8 mouse cellular contexts compared by ENCODE assay signal in the genomic region with DNA sequence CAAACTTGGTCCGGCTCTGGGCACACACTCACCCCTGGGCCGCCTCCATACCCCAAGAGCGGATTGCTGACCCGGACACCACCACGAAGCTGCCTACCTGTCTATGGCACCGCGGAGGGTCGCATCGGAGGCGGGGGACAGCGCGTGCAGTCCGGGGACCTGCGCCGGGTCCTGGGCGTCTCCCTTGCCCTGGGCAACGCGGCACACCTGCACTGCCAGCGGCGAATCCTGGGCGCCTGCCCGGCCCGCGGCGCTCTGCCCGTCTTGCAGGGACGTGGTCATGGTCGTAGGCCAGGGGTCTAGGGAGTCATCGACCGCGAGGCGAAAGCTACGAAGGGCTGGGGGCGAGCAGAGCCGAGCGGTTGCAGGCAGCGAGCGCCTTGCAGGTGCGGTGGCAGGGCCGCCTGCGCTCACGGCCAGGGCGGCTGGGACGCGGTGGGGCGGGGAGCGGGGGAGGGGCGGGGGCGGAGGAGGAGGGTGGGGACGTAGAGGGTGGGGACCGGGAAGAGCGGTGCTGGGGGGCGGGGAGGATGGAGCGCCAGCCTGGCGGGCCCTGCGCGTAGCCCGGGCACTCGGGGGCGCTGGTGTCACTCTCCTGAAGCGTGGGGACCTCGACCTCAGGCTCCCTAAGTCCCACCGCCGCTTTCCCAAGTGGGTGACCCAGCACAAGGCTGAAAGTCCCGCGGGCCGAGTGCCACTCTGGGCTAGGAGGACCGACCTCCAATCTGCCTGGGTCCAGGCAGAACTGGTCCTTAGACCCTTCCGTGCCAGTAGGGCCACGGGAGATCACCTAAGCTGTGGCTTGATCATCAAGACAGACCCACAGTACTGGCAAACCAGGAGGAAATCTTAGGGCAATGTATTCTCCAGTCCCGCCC. TPM values are rescaled to one million over a fixed set of nuclear protein-coding genes. Genes with fewer than 3 reads are reported as not detected.
DNase-seq lines count a peak whose midpoint lies in the region; ATAC-seq and TF ChIP-seq lines count a peak whose summit lies in the region.

No protein-coding gene starts in this region.

- WGBS in bone marrow, adult 2 months, result under 1% methylated on average over 62 of the region's 71 CpGs
- WGBS in heart, embryonic 11.5 days (ENCODE audit: insufficient replicate concordance), result under 1% methylated on average over 60 of the region's 71 CpGs
- WGBS in kidney, embryonic 15.5 days, result 0% methylated on average over 57 of the region's 71 CpGs
- WGBS in liver, embryonic 12.5 days (ENCODE audit: insufficient replicate concordance), result 1% methylated on average over 55 of the region's 71 CpGs
- under 1% methylated on average over 45 of the region's 71 CpGs for WGBS in neural tube, embryonic 11.5 days

- H3K27me3 ChIP-seq in heart, embryonic 11.5 days (ENCODE audit: control insufficient read depth, insufficient read depth, low read length), result no peaks in the 10 kb centered on the region
- H3K27me3 ChIP-seq in kidney, embryonic 15.5 days, result no peaks in the 10 kb centered on the region
- H3K27me3 ChIP-seq in liver, embryonic 12.5 days (replicated peaks), result peaks cover 28% of the 10 kb centered on the region
- H3K27me3 ChIP-seq in neural tube, embryonic 11.5 days (ENCODE audit: control insufficient read depth, insufficient read depth, low read length), result no peaks in the 10 kb centered on the region

- no peak overlapping the region; the same call in 1 of the 2 replicates for H3K27ac ChIP-seq in bone marrow, adult 2 months (ENCODE audit: control insufficient read depth, insufficient read depth, low read depth, low read length, poor library complexity)
- H3K27ac ChIP-seq in embryonic fibroblast, embryonic 13.5 days (ENCODE audit: insufficient read depth, low read length), result peak overlapping the region; percentile 34; the same call in 1 of the 2 replicates
- peak overlapping the region; percentile 64 for H3K27ac ChIP-seq in heart, embryonic 11.5 days (ENCODE audit: low read depth, low read length)
- peak overlapping the region; percentile 79 for H3K27ac ChIP-seq in kidney, embryonic 15.5 days
- H3K27ac ChIP-seq in liver, embryonic 12.5 days, result no peak overlapping the region
- H3K27ac ChIP-seq in neural tube, embryonic 11.5 days (ENCODE audit: low read depth, low read length), result no peak overlapping the region

- peak; percentile 52 for DNase-seq in 3T3-L1 (ENCODE audit: low read depth, low spot score)
- peak; percentile 70 for DNase-seq in neural tube, embryonic 11.5 days (ENCODE audit: low spot score)
- peak; percentile 87 for DNase-seq in testis, postnatal 10 days (ENCODE audit: low spot score)

- H3K4me3 ChIP-seq in bone marrow, adult 2 months (replicated peaks; ENCODE audit: control insufficient read depth, low read depth, low read length), result peak overlapping the region; percentile 67
- H3K4me3 ChIP-seq in embryonic fibroblast, embryonic 13.5 days (ENCODE audit: insufficient read depth, low read length), result peak overlapping the region; percentile 65
- H3K4me3 ChIP-seq in heart, embryonic 11.5 days (ENCODE audit: low read depth, low read length), result peak overlapping the region; percentile 86
- peak overlapping the region; percentile 79 for H3K4me3 ChIP-seq in kidney, embryonic 15.5 days (replicated peaks)
- H3K4me3 ChIP-seq in liver, embryonic 12.5 days, result peak overlapping the region; percentile 61
- peak overlapping the region; percentile 66 for H3K4me3 ChIP-seq in neural tube, embryonic 11.5 days (ENCODE audit: low read depth, low read length)

- ATAC-seq in heart, embryonic 11.5 days (replicated peaks; ENCODE audit: insufficient number of reproducible peaks, low FRiP score, low TSS enrichment), result peak; percentile 81
- peak; percentile 93 for ATAC-seq in kidney, embryonic 15.5 days (replicated peaks; ENCODE audit: low FRiP score)
- ATAC-seq in liver, embryonic 12.5 days, result peak; percentile 82
- peak; percentile 87 for ATAC-seq in neural tube, embryonic 11.5 days (ENCODE audit: insufficient read depth, low FRiP score, low TSS enrichment)

- no peaks in the 10 kb centered on the region for H3K9me3 ChIP-seq in heart, embryonic 11.5 days (replicated peaks; ENCODE audit: control insufficient read depth, low read length)
- H3K9me3 ChIP-seq in kidney, embryonic 15.5 days (replicated peaks), result no peaks in the 10 kb centered on the region
- H3K9me3 ChIP-seq in liver, embryonic 12.5 days (replicated peaks), result no peaks in the 10 kb centered on the region
- H3K9me3 ChIP-seq in neural tube, embryonic 11.5 days (ENCODE audit: control insufficient read depth, low read length), result no peaks in the 10 kb centered on the region

- no peaks in the 10 kb centered on the region for H3K36me3 ChIP-seq in heart, embryonic 11.5 days (ENCODE audit: control insufficient read depth, insufficient read depth, low read length)
- no peaks in the 10 kb centered on the region for H3K36me3 ChIP-seq in kidney, embryonic 15.5 days
- H3K36me3 ChIP-seq in liver, embryonic 12.5 days, result no peaks in the 10 kb centered on the region
- H3K36me3 ChIP-seq in neural tube, embryonic 11.5 days (ENCODE audit: control insufficient read depth, insufficient read depth, low read length), result no peaks in the 10 kb centered on the region

- TF ChIP-seq CTCF in bone marrow, adult 2 months (IDR thresholded peaks at IDR 0.05; ENCODE audit: control insufficient read depth, insufficient read depth, low read length), result peak; percentile 2; the same call in 1 of the 2 replicates
- 0 out of 2 replicates have a peak, but pooled peaks have one; percentile 10 for TF ChIP-seq CTCF in embryonic fibroblast, embryonic 13.5 days (IDR thresholded peaks at IDR 0.05; ENCODE audit: borderline replicate concordance, insufficient read depth, low read length)

- no peak for TF ChIP-seq POLR2A in bone marrow, adult 2 months (IDR thresholded peaks at IDR 0.05; ENCODE audit: borderline replicate concordance, control insufficient read depth, low read depth, low read length)
- TF ChIP-seq POLR2A in embryonic fibroblast, embryonic 13.5 days (IDR thresholded peaks at IDR 0.05; ENCODE audit: low read depth, low read length), result peak; percentile 63

- H3K4me2 ChIP-seq in heart, embryonic 11.5 days, result peak overlapping the region; percentile 93
- H3K4me2 ChIP-seq in kidney, embryonic 15.5 days, result peak overlapping the region; percentile 99
- H3K4me2 ChIP-seq in liver, embryonic 12.5 days, result peak overlapping the region; percentile 79
- peak overlapping the region; percentile 97 for H3K4me2 ChIP-seq in neural tube, embryonic 11.5 days (ENCODE audit: low read depth)

- H3K9ac ChIP-seq in heart, embryonic 11.5 days (ENCODE audit: low read depth, low read length), result peak overlapping the region; percentile 82
- peak overlapping the region; percentile 70 for H3K9ac ChIP-seq in kidney, embryonic 15.5 days
- H3K9ac ChIP-seq in liver, embryonic 12.5 days, result peak overlapping the region; percentile 39
- H3K9ac ChIP-seq in neural tube, embryonic 11.5 days (ENCODE audit: low read length), result peak overlapping the region; percentile 67

- no peaks in the 10 kb centered on the region for H3K4me1 ChIP-seq in bone marrow, adult 2 months (ENCODE audit: control insufficient read depth, insufficient read depth, low read length)
- H3K4me1 ChIP-seq in embryonic fibroblast, embryonic 13.5 days (ENCODE audit: control insufficient read depth, insufficient read depth, low read length), result no peaks in the 10 kb centered on the region; the same call in 1 of the 2 replicates
- H3K4me1 ChIP-seq in heart, embryonic 11.5 days (ENCODE audit: control insufficient read depth, insufficient read depth, low read length), result no peaks in the 10 kb centered on the region; the same call in 1 of the 2 replicates
- peaks cover 13% of the 10 kb centered on the region for H3K4me1 ChIP-seq in kidney, embryonic 15.5 days
- H3K4me1 ChIP-seq in liver, embryonic 12.5 days, result peaks cover 8% of the 10 kb centered on the region; the same call in 1 of the 2 replicates
- H3K4me1 ChIP-seq in neural tube, embryonic 11.5 days (ENCODE audit: control insufficient read depth, insufficient read depth, low read length), result no peaks in the 10 kb centered on the region

RNA-seq across cellular contexts. Expression of a gene that starts 2.2 kb away (rescaled TPM):
- 3.3 TPM in 1 of 2 replicates, not detected in the other for polyA plus RNA-seq in bone marrow, adult 2 months (2011; ENCODE audit: insufficient read depth, insufficient read length, low replicate concordance, missing spikeins)
- polyA plus RNA-seq in embryonic fibroblast, embryonic 13.5 days (2011; ENCODE audit: insufficient read length, low read depth, missing spikeins), result 49.7 and 123 TPM in 2 replicates
- 60.7 and 62.9 TPM in 2 replicates for polyA plus RNA-seq in heart, embryonic 11.5 days (2014; fragmentation: Nextera tagmentation; extraction: Ambion mirVana)
- 29.6 and 30.4 TPM in 2 replicates for polyA plus RNA-seq in kidney, embryonic 15.5 days (2015; fragmentation: Nextera tagmentation; extraction: Ambion mirVana)
- 6.0 and 7.1 TPM in 2 replicates for polyA plus RNA-seq in liver, embryonic 12.5 days (2016; fragmentation: Nextera tagmentation; extraction: Ambion mirVana)
- 7.2 and 8.8 TPM in 2 replicates for polyA plus RNA-seq in neural tube, embryonic 11.5 days (2014; fragmentation: Nextera tagmentation; extraction: Ambion mirVana)

Comparison
In these comparisons a context has a peak if more than half of its experiments do, and no peak if none do; other contexts are left out.
1. H3K27ac ChIP-seq: peak in embryonic fibroblast, embryonic 13.5 days (single experiment), heart, embryonic 11.5 days (single experiment) and kidney, embryonic 15.5 days (single experiment); none in bone marrow, adult 2 months (single experiment), liver, embryonic 12.5 days (single experiment) and neural tube, embryonic 11.5 days (single experiment).
2. Peak in every context shown above with its lines, with median percentiles within 50 percentile points of each other: DNase-seq, H3K4me3 ChIP-seq, ATAC-seq, H3K4me2 ChIP-seq and H3K9ac ChIP-seq.